Mouse (Mus musculus): Measurements from ENCODE around the gene Kcnj12.

Kcnj12 gene

DNA sequence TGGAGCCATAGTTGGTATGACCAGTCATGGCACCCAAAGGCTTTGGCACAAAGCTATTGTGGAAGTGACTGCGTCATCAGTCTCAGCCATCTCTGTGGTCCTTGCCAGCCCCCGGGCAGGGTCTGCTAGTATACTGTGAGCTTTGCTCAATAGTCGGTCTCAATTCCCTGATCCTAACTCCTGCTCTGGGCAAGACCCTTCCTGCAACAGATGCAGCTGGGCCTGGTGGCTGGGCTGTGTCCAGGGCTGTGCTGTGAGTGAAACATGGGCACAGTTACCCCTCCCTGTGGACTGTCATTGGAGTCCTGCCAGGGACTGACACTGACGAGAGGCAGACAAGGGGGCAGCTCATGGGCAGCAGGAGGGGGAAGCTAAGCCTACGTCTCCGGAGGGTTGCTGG, 2.6 kb downstream of the Kcnj12 start:
- DNase-seq (ENCODE audit: low spot score): no peak

DNA sequence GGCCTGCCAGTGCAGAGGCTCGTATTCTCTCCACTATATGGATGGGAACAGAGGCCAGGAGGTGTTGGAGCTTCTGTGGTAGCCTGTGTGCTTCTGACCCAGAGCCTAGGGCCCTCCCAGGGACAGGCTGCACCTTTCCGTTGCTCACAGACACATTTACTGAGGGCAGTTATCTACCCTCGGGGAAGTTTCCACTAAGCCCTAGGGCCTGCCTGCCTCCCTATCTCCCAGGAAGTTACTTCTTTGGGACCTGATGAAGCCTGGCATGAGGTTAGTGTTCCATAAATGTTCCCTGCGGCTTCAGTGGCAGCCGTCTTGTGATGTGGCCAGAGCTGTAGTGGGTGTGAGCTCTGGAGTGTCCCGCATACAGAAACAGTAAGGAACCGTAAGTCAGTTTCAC, 3.2 kb downstream of the Kcnj12 start:
- DNase-seq (ENCODE audit: low spot score): no peak

DNA sequence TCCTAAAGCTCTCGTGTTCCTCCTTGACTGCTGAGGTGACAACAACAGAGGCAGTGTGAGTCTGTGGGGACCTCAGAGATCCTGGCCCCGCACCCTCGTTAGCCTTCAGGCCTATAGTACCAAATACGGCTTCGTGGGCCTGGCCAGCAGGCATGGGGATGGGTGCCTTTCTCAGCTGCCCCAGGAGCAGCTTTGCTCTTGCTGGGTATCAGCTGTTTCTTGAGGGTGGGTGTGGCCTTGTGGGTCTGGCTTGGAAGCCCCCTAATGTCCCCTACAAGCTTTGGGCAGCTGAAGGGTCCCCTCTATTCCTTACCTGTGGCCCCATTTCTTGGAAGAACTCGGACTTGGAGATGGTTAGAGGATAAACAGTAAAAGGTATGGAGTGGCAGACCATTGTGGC, 4.0 kb downstream of the Kcnj12 start:
- DNase-seq (ENCODE audit: low spot score): no peak

DNA sequence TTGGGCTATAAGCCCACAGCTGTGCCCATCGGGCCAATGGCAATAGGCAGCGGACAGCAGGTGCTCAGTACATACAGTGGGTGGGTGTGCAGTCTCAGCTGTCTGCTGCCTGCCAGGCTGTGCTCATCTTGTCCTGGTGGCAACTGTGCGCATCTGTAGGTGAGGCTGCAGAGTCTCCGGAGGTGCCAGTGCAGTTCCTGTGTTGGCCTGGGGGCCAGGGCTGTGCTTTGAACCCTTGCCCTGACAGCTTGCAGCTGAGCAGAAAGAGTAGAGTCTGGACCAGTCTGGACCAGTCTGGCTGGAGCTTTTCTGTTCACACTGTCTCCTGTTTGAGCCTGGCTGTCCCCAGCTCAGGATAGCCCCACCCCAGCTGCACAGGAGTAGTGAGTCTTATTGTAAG, 4.8 kb downstream of the Kcnj12 start:
- no peak for DNase-seq (ENCODE audit: low spot score)

DNA sequence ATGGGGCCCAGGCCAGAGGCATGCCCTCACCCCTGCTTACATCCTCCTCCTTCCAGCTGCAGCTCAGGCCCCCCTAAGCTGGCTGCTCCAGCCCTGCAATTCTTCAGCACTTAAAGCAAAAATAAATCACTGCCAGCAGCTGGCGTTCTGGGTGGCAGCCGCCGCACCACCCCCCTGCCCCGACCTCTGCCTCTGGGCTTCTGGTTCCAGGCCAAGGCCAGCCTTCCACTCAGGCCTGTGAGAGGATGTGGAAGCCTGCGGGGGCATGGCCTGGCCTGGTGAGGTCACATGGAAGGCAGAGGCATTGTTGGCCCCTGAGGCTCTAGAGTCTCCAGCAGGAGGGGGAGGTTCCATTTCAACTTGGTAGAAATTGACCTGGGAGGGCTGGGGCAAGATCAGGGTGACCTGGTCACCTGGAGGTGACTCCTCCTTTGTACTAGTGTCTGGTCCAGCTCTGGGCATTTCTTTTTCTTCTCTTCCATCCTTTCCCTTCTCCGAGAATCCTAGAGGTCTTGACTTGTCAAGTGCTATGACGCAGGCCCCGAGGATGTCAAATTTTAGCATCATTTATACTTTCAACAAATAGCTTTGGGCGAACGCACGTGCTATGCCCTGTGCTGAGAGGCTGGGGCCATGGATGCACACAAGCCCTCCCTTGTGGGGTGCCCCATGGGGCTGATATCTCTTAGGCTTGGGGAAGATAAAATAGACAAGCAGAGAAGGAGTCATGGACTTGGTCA, 6.0 kb downstream of the Kcnj12 start:
- DNase-seq (ENCODE audit: low spot score): no peak

GRCm38 (mm10) chr11:61029116-61029740, 6.9 kb downstream of the Kcnj12 start:
- DNase-seq (ENCODE audit: low spot score): no peak

DNA sequence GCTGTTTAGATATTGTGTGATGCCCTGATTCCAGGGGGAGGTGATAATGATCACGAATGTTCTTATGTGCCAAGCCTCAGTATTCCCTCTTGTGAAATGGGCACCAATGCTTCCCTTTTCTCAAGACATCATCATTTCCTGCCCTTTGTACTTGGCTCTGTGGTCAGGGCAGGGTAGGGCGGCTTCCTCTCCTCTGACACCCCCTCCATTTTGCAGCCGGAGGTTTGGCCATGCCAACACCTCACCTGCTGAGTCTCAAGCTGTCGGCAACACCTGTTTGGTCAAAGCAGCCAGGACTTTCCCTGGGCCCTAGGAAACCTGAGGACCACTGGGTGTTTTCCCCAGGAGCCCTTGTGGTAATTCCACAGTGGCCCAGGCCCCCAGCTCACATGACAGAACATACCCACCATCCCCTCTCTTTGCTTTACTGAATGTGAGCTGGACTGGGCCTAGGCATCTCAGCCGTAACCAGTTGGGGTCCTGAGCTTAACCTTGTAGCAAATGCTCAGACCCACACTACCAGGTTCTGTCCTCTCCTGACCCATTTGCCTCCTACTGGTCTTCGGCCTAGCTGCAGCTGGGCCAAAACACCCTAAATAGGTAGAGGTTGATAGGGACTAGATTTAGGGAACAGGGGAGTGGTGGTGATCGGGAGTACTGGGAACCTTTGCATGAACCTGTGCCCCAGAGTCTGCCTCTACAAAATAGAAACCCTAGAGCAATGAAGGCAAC, 7.7 kb downstream of the Kcnj12 start:
- no peak for DNase-seq (ENCODE audit: low spot score)

- DNase-seq (ENCODE audit: low spot score): no peak
These were observed 8.8 kb downstream of the Kcnj12 start for GRCm38 (mm10) chr11:61031137-61031536.

DNA sequence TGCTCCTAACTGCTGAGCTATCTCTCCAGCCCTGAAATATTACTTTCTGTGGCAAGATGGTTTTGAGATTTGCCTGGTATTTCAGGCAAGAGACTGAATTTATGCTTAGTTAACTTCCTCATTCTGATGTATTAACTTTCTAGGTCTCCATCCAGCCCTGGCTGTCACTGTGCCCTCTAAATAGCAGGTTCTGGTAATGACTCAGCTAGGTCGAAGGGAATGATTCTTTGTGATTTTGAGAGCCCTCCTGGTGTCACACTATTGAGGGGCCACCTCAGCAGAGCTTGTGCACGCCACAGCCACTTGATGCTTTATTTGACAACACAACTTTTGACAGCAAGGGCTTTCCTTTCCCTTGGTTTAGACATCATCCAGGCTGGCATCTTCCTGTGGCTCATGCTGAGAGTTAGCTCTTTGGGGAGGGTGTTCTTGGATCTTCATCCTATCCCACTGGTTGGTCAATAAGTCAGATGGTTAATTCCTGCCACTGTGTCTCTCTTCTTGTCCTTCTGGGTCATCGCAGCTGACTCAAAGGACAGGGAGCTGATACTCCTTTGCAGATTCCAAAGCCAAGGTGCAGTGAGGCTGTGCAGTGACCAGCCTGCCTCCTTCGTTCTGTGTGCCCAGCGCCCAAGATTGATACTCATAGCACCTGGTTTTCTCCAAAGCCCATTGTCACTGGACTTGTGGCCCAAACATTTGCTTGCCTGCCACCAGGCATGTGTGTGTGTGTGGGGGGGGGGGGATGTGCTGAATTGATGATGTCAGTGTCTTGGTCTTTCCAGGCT, 9.5 kb downstream of the Kcnj12 start:
- no peak for DNase-seq (ENCODE audit: low spot score)

GRCm38 (mm10) chr11:61032481-61032880, 10.1 kb downstream of the Kcnj12 start:
- DNase-seq (ENCODE audit: low spot score): no peak

- no peak for DNase-seq (ENCODE audit: low spot score)
These were observed 10.8 kb downstream of the Kcnj12 start for GRCm38 (mm10) chr11:61033160-61033559.

- no peak for DNase-seq (ENCODE audit: low spot score)
These were observed 14.3 kb downstream of the Kcnj12 start for GRCm38 (mm10) chr11:61036639-61037038.

GRCm38 (mm10) chr11:61038277-61038782, 16.0 kb downstream of the Kcnj12 start:
- no peak for DNase-seq (ENCODE audit: low spot score)

GRCm38 (mm10) chr11:61040856-61041652, 18.7 kb downstream of the Kcnj12 start:
- no peak for DNase-seq (ENCODE audit: low spot score)

DNA sequence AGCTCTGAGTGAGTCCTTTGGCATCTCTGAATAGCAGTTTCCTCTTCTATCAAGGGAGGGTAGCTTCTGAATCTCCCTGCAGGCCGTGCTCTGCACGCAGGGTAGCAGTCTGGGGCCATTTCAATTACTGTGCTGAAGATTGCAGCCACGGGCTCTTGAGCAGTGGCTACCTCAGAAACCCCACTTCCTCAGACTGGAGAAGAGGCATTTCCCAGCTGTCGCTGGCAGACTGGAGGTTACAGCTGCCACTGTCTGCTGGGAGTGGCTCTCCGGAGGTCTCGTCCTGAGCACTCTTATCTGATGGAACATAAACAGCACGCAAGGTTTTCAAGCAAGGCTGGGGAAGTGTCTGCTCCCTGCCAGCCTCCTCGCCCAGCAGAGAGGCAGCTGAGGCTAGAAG, 20.2 kb downstream of the Kcnj12 start:
- DNase-seq (ENCODE audit: low spot score): no peak

DNA sequence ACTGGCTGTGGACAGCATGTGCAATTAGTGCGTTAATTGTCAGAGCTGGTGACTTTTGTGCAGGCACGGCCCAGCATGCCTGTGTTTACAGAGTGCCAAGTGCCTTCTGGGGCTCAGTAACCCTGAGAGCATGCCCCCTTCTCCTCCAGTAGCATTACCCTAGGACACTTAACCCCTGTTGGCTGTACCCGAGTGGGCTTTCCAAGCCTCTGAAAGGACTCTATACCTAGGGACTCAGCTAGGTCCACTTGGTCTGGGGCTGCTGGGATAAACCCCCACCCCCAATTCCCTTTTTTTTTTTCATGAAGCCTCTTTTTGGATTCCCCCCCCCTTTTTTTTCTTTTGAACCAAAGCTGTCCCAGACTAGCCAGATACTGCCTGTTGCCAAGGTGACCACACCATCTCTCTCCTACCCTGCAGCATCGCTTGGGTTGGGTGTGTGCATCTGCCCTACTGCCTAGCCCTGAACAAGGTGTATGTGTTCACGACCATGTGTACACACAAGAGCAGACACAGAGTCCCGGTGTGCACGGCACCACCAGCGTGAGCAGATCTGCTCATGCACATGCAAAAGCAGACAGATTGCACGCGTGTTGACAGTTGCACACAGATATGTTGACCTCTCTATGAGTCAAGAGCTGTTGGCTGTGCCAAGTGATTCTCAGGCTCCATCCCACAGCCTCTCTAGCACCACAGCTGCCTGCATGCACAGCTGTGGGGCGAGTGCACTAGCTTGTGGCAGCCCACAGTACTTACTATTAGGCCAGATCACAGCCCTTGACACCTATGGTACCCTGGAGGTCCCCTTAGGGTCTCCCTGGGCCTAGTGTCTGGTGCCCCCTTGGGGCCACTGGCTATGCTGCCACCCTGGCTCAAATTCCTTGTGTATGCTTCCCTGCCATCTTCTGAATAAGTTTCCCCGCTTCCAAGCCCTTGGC, 21.0 kb downstream of the Kcnj12 start:
- DNase-seq (ENCODE audit: low spot score): no peak

- DNase-seq (ENCODE audit: low spot score): no peak
These were observed 22.4 kb downstream of the Kcnj12 start for GRCm38 (mm10) chr11:61044741-61045140.

DNA sequence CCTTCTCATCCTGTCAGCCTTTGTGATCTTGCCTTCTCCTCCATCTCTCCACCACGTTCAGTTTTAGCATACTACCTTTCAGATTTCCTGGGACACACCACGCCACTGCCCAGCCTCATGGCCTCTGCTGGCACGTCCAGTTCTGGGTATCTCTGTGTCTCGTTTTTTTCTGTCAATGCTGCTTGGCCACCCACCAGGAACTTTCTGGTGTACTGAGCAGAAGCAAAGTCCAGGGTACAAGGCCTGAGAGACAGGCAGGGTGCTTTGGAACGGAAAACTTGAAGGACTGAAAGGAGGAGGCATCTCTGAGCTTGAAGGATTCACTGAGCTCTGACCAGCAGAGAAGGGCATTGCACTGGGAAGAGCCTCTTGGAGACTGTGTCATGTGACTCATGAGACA, 25.1 kb downstream of the Kcnj12 start:
- DNase-seq (ENCODE audit: low spot score): no peak

DNA sequence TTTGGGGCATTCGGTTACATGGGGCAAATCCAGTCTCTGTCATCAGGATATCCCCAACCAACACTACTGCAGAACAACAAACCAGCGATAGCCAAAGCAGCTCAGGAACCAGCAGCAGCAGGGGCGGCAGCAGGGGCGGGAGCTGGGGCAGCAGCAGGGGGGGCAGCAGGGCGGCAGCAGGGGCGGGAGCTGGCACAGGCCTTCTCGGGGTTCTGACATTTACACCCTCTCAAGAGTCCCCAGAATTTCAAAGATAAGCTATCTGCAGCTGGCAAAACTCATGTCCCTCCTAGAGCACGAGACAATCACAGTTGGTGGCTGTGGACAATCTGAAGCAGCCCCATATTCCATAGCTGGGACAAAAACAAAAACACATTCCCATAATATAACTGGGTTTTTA, 28.8 kb downstream of the Kcnj12 start:
- no peak for DNase-seq (ENCODE audit: low spot score)

- DNase-seq (ENCODE audit: low spot score): no peak
These were observed 34.5 kb downstream of the Kcnj12 start for GRCm38 (mm10) chr11:61056871-61057270.

Measured in urinary bladder, postnatal 25 days (tissue).